Mouse (Mus musculus): ENCODE data around the gene Olfr593.
"Not testable (repeated sequence)": the region's sequence is repeated elsewhere in the genome, so short reads cannot be mapped to it uniquely, and the experiment has no call there.

Gene Olfr593

DNA sequence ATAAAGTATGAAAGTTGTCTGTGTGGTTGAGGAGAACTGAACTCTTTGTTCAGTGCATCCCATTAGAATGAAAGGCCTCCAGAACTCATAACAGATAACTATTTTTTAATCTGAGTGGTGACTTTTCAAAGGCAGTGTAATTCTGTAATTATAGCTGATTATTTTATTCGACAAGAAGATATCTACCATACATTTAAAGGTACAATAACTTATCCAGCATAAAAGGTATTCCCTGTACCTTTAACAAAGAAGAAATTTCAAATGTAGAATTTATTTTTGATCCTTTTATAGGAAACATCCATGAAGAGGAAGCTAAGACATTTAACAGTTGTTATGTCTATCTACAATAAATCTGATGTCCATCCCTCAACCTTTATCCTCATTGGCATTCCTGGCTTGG lies at the start of gene Olfr593:
TSS of gene Olfr593 (plus strand) at position 301 of the 400 bp plus-strand sequence.
- DNase-seq = no peak

DNA sequence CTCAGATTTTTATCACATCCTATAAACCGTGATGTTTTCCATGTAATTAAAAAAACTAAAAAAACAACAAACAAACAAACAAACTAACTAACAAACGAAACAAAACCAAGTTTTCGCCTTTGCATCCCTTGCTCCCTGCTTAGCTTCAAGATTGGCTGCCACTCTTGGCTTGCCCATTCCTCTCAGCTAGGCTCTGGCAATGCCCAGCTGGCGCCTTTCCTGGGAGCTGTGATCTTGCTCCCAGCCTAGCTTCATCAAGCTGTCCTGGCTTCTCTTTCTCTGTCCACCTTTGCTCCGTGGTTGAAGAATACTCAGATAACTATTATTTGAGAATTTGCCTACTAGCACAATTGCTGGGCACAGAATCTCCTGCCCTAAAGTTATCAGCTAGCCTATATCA lies 42.0 kb upstream of the Olfr593 start:
- DNase-seq = no peak

DNA sequence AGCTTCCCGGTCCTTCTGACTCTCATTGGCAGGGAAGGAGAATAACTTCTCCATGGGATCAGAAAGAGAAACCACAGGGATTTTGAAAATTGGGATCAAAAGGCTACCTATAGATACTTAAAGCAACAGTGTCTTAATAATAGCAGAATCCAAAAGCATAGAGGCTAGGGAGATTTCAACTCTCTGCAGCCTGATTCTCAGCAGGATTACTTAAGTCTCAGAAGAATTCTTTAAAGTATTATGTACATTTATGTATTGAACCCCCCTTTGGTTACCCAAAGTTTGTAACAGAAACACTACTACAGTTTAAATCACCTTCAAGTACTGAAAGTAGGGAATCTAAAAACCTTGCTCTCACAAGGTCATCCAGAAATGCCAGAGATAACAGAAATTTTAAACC lies 33.4 kb upstream of the Olfr593 start, which contains the start of gene Olfr591:
TSS of gene Olfr591 (minus strand) at position 101 of the 400 bp plus-strand sequence.
- no peak for DNase-seq

DNA sequence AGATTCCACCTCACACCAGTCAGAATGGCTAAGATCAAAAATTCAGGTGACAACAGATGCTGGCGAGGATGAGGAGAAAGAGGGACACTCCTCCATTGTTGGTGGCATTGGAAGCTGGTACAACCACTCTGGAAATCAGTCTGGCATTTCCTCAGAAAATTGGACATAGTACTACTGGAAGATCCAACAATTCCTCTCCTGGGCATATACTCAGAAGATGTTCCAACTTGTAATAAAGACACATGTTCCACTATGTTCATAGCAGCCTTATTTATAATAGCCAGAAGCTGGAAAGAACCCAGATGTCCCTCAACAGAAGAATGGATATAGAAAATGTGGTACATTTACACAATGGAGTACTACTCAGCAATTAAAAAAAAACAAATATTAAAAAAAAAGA lies 27.2 kb upstream of the Olfr593 start, which contains the start of gene Olfr592:
TSS of gene Olfr592 (plus strand) at position 301 of the 400 bp plus-strand sequence.
- DNase-seq = not testable (repeated sequence)

DNA sequence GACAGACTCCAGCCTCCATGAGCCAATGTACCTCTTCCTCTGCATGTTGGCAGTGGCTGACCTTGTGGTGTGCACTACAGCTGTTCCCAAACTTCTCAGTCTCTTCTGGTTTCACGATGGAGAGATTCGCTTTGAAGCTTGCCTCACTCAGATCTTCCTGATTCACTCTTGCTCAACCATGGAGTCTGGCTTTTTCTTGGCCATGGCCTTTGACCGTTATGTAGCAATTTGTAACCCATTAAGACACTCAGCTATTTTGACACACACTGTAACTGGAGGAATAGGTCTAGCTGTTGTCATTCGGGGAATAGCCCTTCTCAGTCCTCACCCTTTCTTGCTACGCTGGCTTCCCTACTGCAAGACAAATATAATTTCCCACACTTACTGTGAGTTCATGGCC lies 388 bp downstream of the Olfr593 start:
- DNase-seq = not testable (repeated sequence)

DNA sequence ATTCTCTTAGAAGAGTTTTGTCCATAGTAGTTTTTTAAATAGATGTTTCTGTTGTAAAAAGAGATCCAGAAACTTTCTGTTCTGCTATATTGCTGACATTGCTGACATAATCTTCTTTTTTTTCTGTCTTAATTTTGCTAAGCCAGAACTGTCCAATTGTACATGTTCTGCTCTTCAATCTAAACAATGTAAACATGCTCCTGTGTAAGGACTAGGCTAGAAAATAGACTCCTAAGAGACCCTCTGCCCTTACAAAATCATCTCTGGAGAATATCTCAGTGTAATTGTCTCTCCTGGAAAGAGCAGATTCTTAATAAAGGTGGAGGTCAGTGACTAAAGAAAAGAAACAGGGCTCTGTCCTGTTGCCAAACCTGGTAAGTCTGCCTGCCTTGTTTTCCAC lies 5.0 kb downstream of the Olfr593 start, which contains the start of gene Olfr594:
TSS of gene Olfr594 (plus strand) at position 301 of the 400 bp plus-strand sequence.
- no peak for DNase-seq

DNA sequence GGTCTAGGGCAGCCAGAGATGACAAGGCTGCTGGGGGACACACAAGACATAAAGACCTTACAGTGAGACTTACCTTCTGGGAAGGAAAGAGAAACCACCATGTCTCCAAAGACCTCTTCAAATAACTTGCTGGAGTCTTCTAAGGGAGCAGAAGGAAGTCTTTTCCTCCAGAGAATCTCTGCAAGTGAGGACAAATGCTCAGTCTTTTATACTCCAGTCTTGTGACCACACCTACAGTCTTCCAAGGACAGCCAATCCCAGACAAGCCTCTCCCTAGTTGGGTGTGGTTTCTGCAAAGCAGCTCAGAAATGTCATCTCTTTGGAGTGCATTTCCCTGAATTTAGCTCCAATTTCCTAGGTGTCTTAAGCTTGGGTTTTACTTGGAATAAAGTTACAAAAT lies 40.7 kb downstream of the Olfr593 start, which contains the start of gene Usp17ld:
TSS of gene Usp17ld (minus strand) at position 101 of the 400 bp plus-strand sequence.
- not testable (repeated sequence) for DNase-seq

Measured in retina, postnatal 1 day (tissue).